Mouse (Mus musculus) MEL (cell line): ENCODE data around the gene Prr3.

Experiments
- GABPA ChIP-seq: IDR thresholded peaks from 2 replicates; pipeline ENCODE4 v1.6.1; 2012; ENCODE audit warnings: low read depth, mild to moderate bottlenecking, inconsistent platforms, low read length, improper control_type of control experiment, moderate library complexity
- GATA1 ChIP-seq: IDR thresholded peaks from 2 replicates; pipeline ENCODE4 v1.6.1; 2011; ENCODE audit warnings: low read depth, low read length, improper control_type of control experiment
- KAT2A ChIP-seq: conservative IDR thresholded peaks from 2 replicates; pipeline ENCODE4 v1.6.1; 2012; ENCODE audit warnings: low read depth, low read length, improper control_type of control experiment, inconsistent platforms
- MAX ChIP-seq: IDR thresholded peaks from 2 replicates; pipeline ENCODE4 v1.6.1; 2011; ENCODE audit warnings: low read length, improper control_type of control experiment
- SMC3 ChIP-seq: IDR thresholded peaks from 2 replicates; pipeline ENCODE4 v1.6.1; 2011; ENCODE audit warnings: low read depth, low read length, improper control_type of control experiment
- UBTF ChIP-seq: IDR thresholded peaks from 2 replicates; pipeline ENCODE4 v1.6.1; 2012; ENCODE audit warnings: low read depth, mild to moderate bottlenecking, inconsistent platforms, low read length, improper control_type of control experiment, moderate library complexity, borderline replicate concordance; ENCODE audit not compliant: insufficient read depth
- USF2 ChIP-seq, 2 experiments: IDR thresholded peaks; 2 replicates each; pipeline ENCODE4 v1.6.1; 2011 to 2012; ENCODE audit warnings: improper control_type of control experiment in 2 of 2, low read length in 2 of 2, borderline replicate concordance in 1 of 2, inconsistent platforms in 1 of 2, low read depth in 1 of 2, mild to moderate bottlenecking in 1 of 2; ENCODE audit not compliant: insufficient read depth in 1 of 2

- TF ChIP-seq KAT2A (no peak), GABPA (no peak), SMC3 (no peak), MAX (peak; percentile 47; the same call in 1 of the 2 replicates), UBTF (no peak), GATA1 (0 out of 2 replicates have a peak, but pooled peaks have one; percentile 35), USF2 (IDR thresholded peaks at IDR 0.05; ENCODE audit: borderline replicate concordance in 1 of 2, insufficient read depth in 1 of 2, low read depth in 1 of 2, low read length in 2 of 2) (no peak)
These were observed 20.3 kb upstream of the Prr3 start for GRCm38 (mm10) chr17:36000349-36000748.
